Mouse (Mus musculus): ENCODE data around the gene Cherp.
A peak's percentile ranks its signal among the peaks of the same experiment; 100 is the strongest.

The Cherp gene

DNA sequence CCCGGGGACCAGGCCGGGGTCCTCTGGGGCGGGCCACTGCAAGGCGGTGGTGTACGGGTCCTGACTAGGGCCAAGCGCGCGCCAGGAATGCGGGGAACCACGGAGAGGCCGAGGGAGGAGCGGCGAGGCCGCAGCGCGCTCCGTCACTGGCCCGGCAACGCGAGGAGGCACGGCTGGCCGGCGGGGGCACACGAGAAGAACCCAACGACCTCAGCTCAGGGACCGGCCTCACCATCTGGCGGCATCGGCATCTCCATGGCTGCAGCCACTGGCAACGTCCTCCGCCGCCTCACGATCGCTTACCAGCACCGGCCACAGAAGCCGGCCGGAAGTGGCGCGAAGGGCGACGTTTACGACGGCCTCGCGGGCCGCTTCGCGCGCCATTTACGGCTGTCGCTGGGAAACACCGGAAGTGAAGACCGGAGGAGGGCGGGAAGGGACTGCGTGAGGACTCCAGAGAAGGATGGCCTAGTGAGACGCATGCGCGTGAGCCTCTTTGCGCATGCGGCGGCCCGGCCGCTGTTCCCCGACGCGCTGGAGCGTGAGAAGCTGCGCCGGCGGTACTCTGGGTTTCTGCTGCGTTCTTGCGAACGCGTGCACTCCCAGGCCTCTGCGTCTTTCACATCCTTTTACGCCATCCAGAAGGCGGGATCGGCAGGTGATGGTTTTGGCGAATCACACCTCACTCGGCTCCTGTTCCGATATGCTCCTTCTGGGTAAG, at the start of gene Cherp:
TSS of gene Cherp (minus strand) at position 401 of the 721 bp plus-strand sequence.
- DNase-seq (ENCODE audit: low spot score in 2 of 2) = peak; percentile 93 to 96

DNA sequence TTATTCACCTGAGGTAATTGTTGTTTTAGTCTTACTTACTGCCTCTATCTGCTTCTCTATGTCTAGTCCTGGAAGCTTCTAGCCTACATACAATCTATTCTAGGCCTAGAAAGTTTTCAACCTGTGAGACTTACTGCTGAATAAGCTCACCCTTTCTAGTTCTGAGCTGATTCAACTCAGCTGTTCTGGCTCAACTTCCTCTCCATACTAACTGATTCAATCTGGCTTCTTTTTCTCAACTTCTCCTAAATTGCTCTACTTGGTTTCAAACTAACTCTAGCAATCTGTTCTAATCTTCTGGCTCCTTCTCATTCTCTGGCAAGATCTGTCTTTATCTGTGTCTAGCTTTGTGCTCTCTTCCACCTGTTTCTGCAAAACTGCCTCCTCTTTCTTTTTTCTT, 46.9 kb upstream of the Cherp start:
- no peak for DNase-seq (ENCODE audit: low spot score in 2 of 2)

DNA sequence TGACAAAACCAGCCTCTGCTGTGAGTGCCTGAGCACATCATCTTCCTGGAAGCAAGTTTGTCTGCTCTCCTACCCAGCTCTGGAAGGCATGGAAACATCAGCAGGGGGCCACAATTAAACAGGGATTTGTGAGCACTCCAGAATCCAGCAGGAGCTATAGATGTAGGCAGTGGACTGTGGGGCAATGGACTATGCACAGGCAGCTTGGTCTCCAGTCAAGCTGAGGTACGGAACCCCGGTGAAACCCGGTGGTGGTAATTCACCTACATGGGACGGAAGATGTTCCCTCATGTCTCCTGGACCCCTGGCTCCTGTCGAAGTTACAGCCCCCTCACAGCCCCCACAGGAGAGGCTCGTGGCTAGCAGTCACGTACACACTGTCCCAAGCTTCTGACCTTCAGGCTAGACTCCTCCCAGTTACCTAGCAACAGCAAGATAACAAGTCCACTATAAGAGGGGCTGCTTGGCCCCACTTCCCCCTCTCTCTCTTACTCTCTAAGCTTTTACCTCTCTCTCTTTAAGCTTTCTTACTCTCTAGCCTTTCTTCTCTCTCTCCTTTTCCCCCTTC, 42.5 kb upstream of the Cherp start:
- no peak for DNase-seq (ENCODE audit: low spot score in 2 of 2)

GRCm38 (mm10) chr8:72513158-72513557, 38.1 kb upstream of the Cherp start:
- DNase-seq (ENCODE audit: low spot score in 2 of 2) = no peak

GRCm38 (mm10) chr8:72512648-72513047, 37.6 kb upstream of the Cherp start:
- no peak for DNase-seq (ENCODE audit: low spot score in 2 of 2)

DNA sequence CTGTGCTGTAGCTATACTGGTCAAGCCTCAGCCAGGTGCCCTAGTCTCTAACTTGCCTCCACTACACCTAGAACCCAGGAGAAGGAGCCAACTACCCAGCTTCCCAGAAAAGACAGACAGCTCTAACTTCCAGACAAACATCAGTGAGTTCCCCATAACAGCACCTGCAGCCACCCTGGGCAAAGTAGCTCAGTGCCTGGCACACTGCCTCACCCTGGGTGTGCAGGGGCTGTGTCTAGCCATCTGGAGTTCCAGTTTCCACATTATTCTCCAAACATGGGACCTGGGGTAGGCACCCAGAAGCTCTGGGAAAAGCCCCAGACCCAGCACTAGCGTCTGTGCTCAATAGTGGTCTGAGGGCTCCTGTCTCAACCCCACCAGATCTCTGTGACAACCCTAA, 32.5 kb upstream of the Cherp start:
- DNase-seq (ENCODE audit: low spot score in 2 of 2) = no peak

DNA sequence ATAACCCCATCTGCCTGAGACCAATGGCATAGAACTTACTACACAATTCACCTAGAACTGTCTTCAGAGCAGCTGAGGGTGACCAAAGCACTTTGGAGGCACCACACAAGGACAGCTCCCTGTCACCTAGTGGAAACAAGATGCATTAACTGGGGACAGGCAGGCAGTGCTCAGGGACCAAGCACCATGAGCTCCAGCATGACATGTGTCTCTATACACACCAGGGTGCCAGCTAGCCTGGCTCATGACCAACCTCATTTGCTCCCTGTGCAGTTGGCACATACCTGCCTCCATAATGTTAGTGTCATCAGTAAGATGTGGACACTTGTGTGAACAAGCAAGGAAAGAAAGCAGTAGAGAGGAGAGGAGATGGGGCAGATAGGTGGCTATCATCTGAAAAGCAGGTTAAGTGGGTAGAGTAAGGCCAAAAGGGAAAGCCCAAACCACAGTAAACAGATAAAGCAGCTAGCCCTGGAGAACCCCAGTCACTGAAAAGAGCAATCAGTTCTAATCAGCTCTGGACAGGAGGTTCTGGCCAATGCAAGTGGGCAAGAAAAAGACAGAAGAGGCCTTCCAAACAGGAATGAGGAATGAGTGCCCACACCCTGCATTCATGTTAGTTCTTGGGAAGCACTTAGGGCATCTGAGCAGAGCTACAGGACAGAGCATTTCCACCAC, 29.8 kb upstream of the Cherp start:
- DNase-seq (ENCODE audit: low spot score in 2 of 2) = no peak

- no peak for DNase-seq (ENCODE audit: low spot score in 2 of 2)
Measured at GRCm38 (mm10) chr8:72504137-72504536, 29.1 kb upstream of the Cherp start.

DNA sequence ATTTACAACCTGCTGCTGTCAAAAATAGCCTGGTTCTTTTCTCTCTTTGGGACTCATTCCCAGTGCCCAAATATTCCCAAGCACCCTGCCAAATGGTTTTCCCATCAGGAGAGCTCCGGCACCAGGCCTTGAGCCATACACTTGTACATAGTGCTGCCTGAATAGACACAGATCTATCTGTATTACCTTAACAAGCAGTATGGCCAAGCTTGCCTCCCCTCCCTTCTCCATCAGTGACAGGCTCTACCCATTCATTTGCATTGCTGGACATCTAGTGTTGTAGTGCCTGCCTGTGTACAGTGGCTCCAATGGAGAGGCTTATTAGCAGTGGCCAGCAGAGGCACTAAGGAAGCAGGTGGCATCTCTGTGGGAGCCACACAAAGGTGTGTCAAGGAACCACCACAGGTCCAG, 25.5 kb upstream of the Cherp start:
- DNase-seq (ENCODE audit: low spot score in 2 of 2) = no peak

DNA sequence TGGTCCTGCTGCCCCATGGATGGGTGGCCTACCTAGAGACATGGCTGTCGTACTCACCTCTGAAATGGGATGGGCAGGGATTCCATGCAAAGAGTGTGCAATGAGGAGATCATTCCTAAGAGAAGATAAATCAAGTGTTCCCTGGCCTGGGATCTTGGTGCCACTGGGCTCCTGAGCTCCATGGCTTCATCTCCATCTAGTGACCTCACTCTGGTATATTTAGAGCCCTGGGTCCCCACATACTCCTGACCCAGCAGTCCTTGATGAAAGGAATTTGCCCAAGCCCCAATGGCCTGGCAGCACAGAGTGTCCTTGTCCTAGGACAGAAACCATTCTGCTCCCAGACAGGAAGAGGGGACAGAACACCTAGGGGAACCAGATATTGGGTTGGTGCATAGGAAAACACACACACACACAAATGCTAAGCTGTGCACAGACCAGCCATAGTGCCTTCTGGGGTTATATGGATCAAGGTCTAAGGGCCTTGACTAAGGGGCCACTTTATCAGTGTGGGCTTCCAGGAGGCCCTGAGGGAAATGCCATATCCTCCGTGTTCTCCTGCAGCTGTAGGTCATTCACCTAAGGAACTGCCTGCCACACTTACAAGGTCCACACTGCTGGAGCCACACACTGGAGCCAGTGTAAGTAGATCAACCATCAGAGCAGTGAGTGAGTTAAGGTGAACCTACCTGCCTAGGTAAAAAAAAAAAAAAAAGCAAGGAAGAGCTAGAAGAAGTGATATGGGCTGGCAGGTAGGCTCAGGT, 24.7 kb upstream of the Cherp start:
- DNase-seq (ENCODE audit: low spot score in 2 of 2) = no peak

GRCm38 (mm10) chr8:72498527-72498926, 23.5 kb upstream of the Cherp start:
- no peak for DNase-seq (ENCODE audit: low spot score in 2 of 2)

DNA sequence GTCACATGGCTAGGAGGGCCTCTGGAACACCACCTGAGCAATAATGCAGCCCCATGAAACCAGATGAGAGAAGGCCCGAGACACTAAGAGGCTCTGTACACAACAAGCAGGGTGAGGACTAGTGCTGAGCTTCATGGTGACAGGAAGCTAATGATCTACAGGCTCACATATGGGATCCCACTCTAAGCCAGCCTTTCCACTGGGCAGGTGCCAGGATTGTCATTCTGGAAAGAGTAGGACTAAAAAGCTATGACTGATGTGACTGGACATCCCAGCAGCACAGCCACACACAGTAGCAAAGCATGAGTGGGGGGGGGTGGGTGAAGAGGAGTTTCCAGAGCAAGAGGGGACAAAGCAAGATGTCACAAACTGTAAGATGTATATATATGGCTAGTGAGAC, 22.9 kb upstream of the Cherp start:
- DNase-seq (ENCODE audit: low spot score in 2 of 2) = no peak

DNA sequence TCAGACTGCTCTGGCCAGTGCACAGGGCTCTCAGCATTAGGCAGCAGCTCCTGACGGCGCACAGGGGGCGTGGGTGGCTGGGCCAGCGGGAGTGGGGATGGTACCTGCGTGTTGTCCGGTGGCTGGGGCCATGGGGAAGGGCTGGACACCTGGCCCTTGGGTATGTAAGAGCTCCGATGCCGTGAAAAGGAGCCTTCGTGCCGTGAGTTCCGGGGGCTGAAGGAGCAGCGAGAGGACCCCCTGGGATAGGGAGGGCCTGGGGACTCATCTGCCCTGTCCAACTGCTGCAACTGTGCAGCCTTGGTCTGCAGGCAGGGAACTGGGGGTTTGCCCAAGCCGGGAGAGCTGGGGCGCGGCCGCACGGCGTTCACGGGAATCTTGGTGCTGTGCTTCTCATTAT, 21.2 kb upstream of the Cherp start:
- no peak for DNase-seq (ENCODE audit: low spot score in 2 of 2)

DNA sequence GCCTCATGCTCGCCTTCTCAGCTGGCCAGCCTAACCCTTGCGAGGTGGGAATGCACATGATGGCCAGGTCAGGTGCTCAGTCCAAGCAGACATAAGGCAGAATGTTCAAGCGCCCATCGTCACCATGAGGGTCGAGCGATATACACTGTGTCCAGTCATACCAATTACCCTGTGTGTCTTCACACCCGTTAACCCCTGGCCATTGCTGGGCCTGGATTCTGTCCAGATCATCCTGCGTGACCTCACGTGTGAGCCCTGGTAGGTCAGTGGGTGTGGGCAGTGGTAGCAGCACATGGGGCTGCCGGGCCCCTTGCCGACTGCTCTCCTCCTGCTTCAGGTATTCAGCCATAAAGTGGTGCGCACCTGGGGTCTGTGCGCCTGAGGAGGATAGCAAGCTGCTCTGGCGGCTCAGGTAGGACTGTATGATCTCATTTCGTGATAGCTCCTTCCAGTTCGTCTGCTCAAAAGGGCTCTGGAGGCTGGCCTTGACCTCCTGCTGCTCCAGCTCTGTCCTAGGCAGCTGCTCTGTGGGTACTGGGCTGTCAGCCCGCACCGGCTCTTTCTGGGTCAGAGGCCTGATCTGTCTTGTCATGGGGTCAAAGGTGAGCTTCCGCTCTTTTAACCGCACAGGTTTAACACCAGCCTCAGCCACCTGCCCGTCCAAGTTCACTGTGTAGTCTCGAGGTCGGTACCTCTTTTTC, 20.5 kb upstream of the Cherp start:
- no peak for DNase-seq (ENCODE audit: low spot score in 2 of 2)

DNA sequence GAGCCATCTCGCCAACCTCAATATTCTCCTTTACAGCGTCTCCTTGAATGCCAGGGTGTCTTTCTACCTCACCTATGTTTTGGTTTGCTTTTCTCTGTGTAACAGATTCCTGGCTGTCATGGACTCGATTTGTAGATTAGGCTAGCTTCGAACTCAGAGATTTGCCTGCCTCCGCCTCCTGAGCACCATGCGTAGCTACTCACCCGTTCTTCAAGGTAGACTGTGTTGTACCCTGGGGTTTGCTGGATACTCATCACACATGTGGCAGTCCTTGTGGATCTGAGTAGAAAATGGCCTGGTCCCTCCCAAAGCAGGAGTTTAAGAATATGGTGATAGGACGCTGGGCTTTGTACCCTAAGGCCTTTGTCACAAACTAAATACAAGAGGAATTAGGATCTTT, 18.4 kb upstream of the Cherp start:
- no peak for DNase-seq (ENCODE audit: low spot score in 2 of 2)

DNA sequence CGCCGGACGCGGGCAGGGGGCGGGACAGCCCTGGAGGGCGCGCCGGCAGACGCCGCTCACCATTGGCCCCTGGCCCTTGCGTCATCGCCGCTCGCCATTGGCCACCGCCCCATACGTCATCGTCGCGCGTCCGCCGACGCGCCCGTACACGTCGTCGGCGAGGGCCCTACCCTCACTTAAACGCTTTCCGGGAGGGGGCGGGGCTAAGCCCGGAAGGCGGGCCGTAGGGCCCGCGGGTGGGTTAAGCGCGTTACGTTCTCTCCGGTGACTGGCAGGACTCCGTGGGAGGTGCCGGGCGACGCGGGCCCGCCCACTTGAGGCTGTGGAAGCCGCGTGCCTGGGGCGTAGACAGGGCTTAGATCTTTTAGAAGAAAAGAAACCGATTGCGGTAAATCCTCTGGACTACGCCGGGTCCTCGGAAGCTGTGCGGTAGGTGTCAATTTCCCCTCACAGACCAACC, 17.6 kb upstream of the Cherp start:
- DNase-seq (ENCODE audit: low spot score in 2 of 2) = peak; percentile 100

GRCm38 (mm10) chr8:72491680-72492621, 16.9 kb upstream of the Cherp start, which contains the start of gene Slc35e1:
Slc35e1 (minus strand) TSS chr8:72492614.
- peak in 1 of 2 experiments; percentile 24 for DNase-seq (ENCODE audit: low spot score in 2 of 2)

GRCm38 (mm10) chr8:72491017-72491416, 16.0 kb upstream of the Cherp start:
- no peak for DNase-seq (ENCODE audit: low spot score in 2 of 2)

DNA sequence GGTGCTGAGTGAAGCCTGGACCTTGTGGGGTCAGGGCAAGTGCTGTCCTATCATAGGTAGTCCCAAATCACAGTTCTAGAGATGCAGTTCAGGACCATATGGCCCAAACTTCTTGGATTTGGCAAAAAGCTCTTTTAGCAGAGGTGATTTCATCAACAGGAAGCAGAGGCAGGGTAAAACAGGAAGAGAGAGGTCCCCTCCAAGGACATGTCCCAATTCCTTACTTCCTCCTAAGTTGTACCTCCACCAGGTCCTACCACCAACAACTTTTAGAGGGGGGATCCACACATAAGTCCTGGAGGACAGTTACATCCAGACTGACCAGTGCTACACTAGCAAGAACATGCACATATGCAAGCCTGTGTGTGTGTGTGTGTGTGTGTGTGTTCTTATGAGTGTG, 12.0 kb upstream of the Cherp start:
- DNase-seq (ENCODE audit: low spot score in 2 of 2) = no peak

- no peak for DNase-seq (ENCODE audit: low spot score in 2 of 2)
Measured at GRCm38 (mm10) chr8:72485456-72486199, 10.6 kb upstream of the Cherp start.
